Mouse (Mus musculus): ENCODE measurements at regions not wholly inside any gene's neighbourhood (a gene's known extent, or its start where the extent isn't known, plus 50 kb on each side); places are given as distances from the start of the nearest gene placed in this dataset.

- Histone ChIP-seq H3K4me2 (replicated peaks; ENCODE audit: low read depth, low read length, severe bottlenecking) (no peak overlapping the region), H3K36me3 (ENCODE audit: control insufficient read depth, insufficient read depth, low read length) (no peaks in the 10 kb centered on the region), H3K4me3 (replicated peaks; ENCODE audit: low read length) (no peak overlapping the region), H3K27ac (replicated peaks; ENCODE audit: low read depth, low read length) (no peak overlapping the region), H3K4me1 (ENCODE audit: control insufficient read depth, insufficient read depth, low read length) (no peaks in the 10 kb centered on the region), H3K9me3 (ENCODE audit: control insufficient read depth, low read length) (no peaks in the 10 kb centered on the region), H3K9ac (ENCODE audit: low read depth, low read length, severe bottlenecking) (no peak overlapping the region), H3K27me3 (ENCODE audit: control insufficient read depth, insufficient read depth, low read length) (no peaks in the 10 kb centered on the region)
- WGBS, result 85% methylated on average over 6 of the region's 6 CpGs
- DNase-seq (ENCODE audit: low spot score), result no peak
- no peak for ATAC-seq (ENCODE audit: low FRiP score, low read depth)
- no peak for TF ChIP-seq POLR2A (IDR thresholded peaks at IDR 0.05; ENCODE audit: borderline replicate concordance, extremely low read depth, insufficient read depth, insufficient read length)
These were observed 253.4 kb upstream of the Rag2 start for GRCm38 (mm10) chr2:101370991-101371736.

GRCm38 (mm10) chr2:101371834-101372493 lies 252.6 kb upstream of the Rag2 start:
- no peak overlapping the region for H3K9ac ChIP-seq (ENCODE audit: low read depth, low read length, severe bottlenecking)
- 89% methylated on average over 7 of the region's 7 CpGs for WGBS
- H3K4me3 ChIP-seq (replicated peaks; ENCODE audit: low read length), result no peak overlapping the region
- TF ChIP-seq POLR2A (IDR thresholded peaks at IDR 0.05; ENCODE audit: borderline replicate concordance, extremely low read depth, insufficient read depth, insufficient read length), result no peak
- DNase-seq (ENCODE audit: low spot score) (no peak), ATAC-seq (ENCODE audit: low FRiP score, low read depth) (no peak)
- H3K9me3 ChIP-seq (ENCODE audit: control insufficient read depth, low read length), result no peaks in the 10 kb centered on the region
- no peaks in the 10 kb centered on the region for H3K27me3 ChIP-seq (ENCODE audit: control insufficient read depth, insufficient read depth, low read length)
- no peaks in the 10 kb centered on the region for H3K36me3 ChIP-seq (ENCODE audit: control insufficient read depth, insufficient read depth, low read length)
- no peaks in the 10 kb centered on the region for H3K4me1 ChIP-seq (ENCODE audit: control insufficient read depth, insufficient read depth, low read length)
- no peak overlapping the region for H3K4me2 ChIP-seq (replicated peaks; ENCODE audit: low read depth, low read length, severe bottlenecking)
- H3K27ac ChIP-seq (replicated peaks; ENCODE audit: low read depth, low read length), result no peak overlapping the region

- DNase-seq (ENCODE audit: low spot score) (no peak), ATAC-seq (ENCODE audit: low FRiP score, low read depth) (no peak)
- no peak overlapping the region for H3K4me2 ChIP-seq (replicated peaks; ENCODE audit: low read depth, low read length, severe bottlenecking)
- no peak overlapping the region for H3K9ac ChIP-seq (ENCODE audit: low read depth, low read length, severe bottlenecking)
- H3K27ac ChIP-seq (replicated peaks; ENCODE audit: low read depth, low read length), result no peak overlapping the region
- H3K4me3 ChIP-seq (replicated peaks; ENCODE audit: low read length), result no peak overlapping the region
- WGBS, result 73% methylated on average over 6 of the region's 6 CpGs
- TF ChIP-seq POLR2A (IDR thresholded peaks at IDR 0.05; ENCODE audit: borderline replicate concordance, extremely low read depth, insufficient read depth, insufficient read length), result no peak
- H3K9me3 ChIP-seq (ENCODE audit: control insufficient read depth, low read length), result no peaks in the 10 kb centered on the region
- no peaks in the 10 kb centered on the region for H3K4me1 ChIP-seq (ENCODE audit: control insufficient read depth, insufficient read depth, low read length)
- no peaks in the 10 kb centered on the region for H3K27me3 ChIP-seq (ENCODE audit: control insufficient read depth, insufficient read depth, low read length)
- H3K36me3 ChIP-seq (ENCODE audit: control insufficient read depth, insufficient read depth, low read length), result no peaks in the 10 kb centered on the region
These were observed 243.9 kb upstream of the Rag2 start for GRCm38 (mm10) chr2:101380595-101380994.

- WGBS, result 93% methylated on average over 1 of the region's 1 CpGs
- no peak for DNase-seq (ENCODE audit: low spot score)
- H3K9ac ChIP-seq (ENCODE audit: low read depth, low read length, severe bottlenecking), result no peak overlapping the region
These were observed 209.5 kb upstream of the Rag2 start for GRCm38 (mm10) chr2:101415002-101415401.

GRCm38 (mm10) chr2:101416702-101417101 lies 207.8 kb upstream of the Rag2 start:
- no peak for TF ChIP-seq POLR2A (IDR thresholded peaks at IDR 0.05; ENCODE audit: borderline replicate concordance, extremely low read depth, insufficient read depth, insufficient read length)

More at GRCm38 (mm10) chr2:101415002-101415401, 209.5 kb upstream of the Rag2 start:
- ATAC-seq (ENCODE audit: low FRiP score, low read depth), result no peak
- no peak for TF ChIP-seq POLR2A (IDR thresholded peaks at IDR 0.05; ENCODE audit: borderline replicate concordance, extremely low read depth, insufficient read depth, insufficient read length)
- Histone ChIP-seq H3K4me3 (replicated peaks; ENCODE audit: low read length) (no peak overlapping the region), H3K36me3 (ENCODE audit: control insufficient read depth, insufficient read depth, low read length) (no peaks in the 10 kb centered on the region), H3K27ac (replicated peaks; ENCODE audit: low read depth, low read length) (no peak overlapping the region), H3K4me1 (ENCODE audit: control insufficient read depth, insufficient read depth, low read length) (no peaks in the 10 kb centered on the region), H3K4me2 (replicated peaks; ENCODE audit: low read depth, low read length, severe bottlenecking) (no peak overlapping the region), H3K9me3 (ENCODE audit: control insufficient read depth, low read length) (no peaks in the 10 kb centered on the region), H3K27me3 (ENCODE audit: control insufficient read depth, insufficient read depth, low read length) (no peaks in the 10 kb centered on the region)

More at GRCm38 (mm10) chr2:101416702-101417101, 207.8 kb upstream of the Rag2 start:
- ATAC-seq (ENCODE audit: low FRiP score, low read depth) (no peak), DNase-seq (ENCODE audit: low spot score) (no peak)
- Histone ChIP-seq H3K4me3 (replicated peaks; ENCODE audit: low read length) (no peak overlapping the region), H3K4me2 (replicated peaks; ENCODE audit: low read depth, low read length, severe bottlenecking) (no peak overlapping the region), H3K27ac (replicated peaks; ENCODE audit: low read depth, low read length) (no peak overlapping the region), H3K27me3 (ENCODE audit: control insufficient read depth, insufficient read depth, low read length) (no peaks in the 10 kb centered on the region), H3K9ac (ENCODE audit: low read depth, low read length, severe bottlenecking) (no peak overlapping the region), H3K4me1 (ENCODE audit: control insufficient read depth, insufficient read depth, low read length) (no peaks in the 10 kb centered on the region), H3K9me3 (ENCODE audit: control insufficient read depth, low read length) (no peaks in the 10 kb centered on the region), H3K36me3 (ENCODE audit: control insufficient read depth, insufficient read depth, low read length) (no peaks in the 10 kb centered on the region)
- WGBS, result 56% methylated on average over 3 of the region's 3 CpGs

All from limb, embryonic 14.5 days (tissue).